Mouse (Mus musculus): ENCODE data around the gene Elavl2. TPM values are rescaled to one million over a fixed set of nuclear protein-coding genes. Genes with fewer than 3 reads are reported as not detected.
A peak's percentile ranks its signal among the peaks of the same experiment; 100 is the strongest.

The Elavl2 gene
- polyA plus RNA-seq, 1 experiment from 2014 or later: 2.5 TPM

GRCm38 (mm10) chr4:91380341-91381117 is 20.1 kb downstream of the Elavl2 start:
- no peak overlapping the region for H3K4me2 ChIP-seq
- no peak overlapping the region for H3K4me3 ChIP-seq (ENCODE audit: low read depth, low read length)
- no peaks in the 10 kb centered on the region for H3K36me3 ChIP-seq (ENCODE audit: control insufficient read depth, insufficient read depth, low read length)
- no peak overlapping the region for H3K9ac ChIP-seq (ENCODE audit: low read depth, low read length)
- no peaks in the 10 kb centered on the region for H3K4me1 ChIP-seq (ENCODE audit: control insufficient read depth, insufficient read depth, low read length)
- H3K27me3 ChIP-seq (ENCODE audit: control insufficient read depth, insufficient read depth, low read length): peaks cover 19% of the 10 kb centered on the region
- 5% methylated on average over 24 of the region's 24 CpGs for WGBS (ENCODE audit: insufficient replicate concordance)
- no peak overlapping the region for H3K27ac ChIP-seq (ENCODE audit: low read depth, low read length)
- ATAC-seq (replicated peaks; ENCODE audit: insufficient number of reproducible peaks, low FRiP score, low TSS enrichment): no peak
- H3K9me3 ChIP-seq (replicated peaks; ENCODE audit: control insufficient read depth, low read length): no peaks in the 10 kb centered on the region

GRCm38 (mm10) chr4:91379559-91379958 is 21.0 kb downstream of the Elavl2 start:
- H3K9ac ChIP-seq (ENCODE audit: low read depth, low read length): no peak overlapping the region
- H3K27ac ChIP-seq (ENCODE audit: low read depth, low read length): no peak overlapping the region
- no peak for ATAC-seq (replicated peaks; ENCODE audit: insufficient number of reproducible peaks, low FRiP score, low TSS enrichment)
- no peaks in the 10 kb centered on the region for H3K9me3 ChIP-seq (replicated peaks; ENCODE audit: control insufficient read depth, low read length)
- H3K27me3 ChIP-seq (ENCODE audit: control insufficient read depth, insufficient read depth, low read length): peaks cover 21% of the 10 kb centered on the region
- 0 out of 2 replicates have a peak overlapping the region, but pooled peaks have one; percentile 8 for H3K4me3 ChIP-seq (ENCODE audit: low read depth, low read length)
- H3K4me2 ChIP-seq: peak overlapping the region; percentile 48
- no peaks in the 10 kb centered on the region for H3K36me3 ChIP-seq (ENCODE audit: control insufficient read depth, insufficient read depth, low read length)
- peaks cover 5% of the 10 kb centered on the region; the same call in 1 of the 2 replicates for H3K4me1 ChIP-seq (ENCODE audit: control insufficient read depth, insufficient read depth, low read length)
- 0% methylated on average over 9 of the region's 9 CpGs for WGBS (ENCODE audit: insufficient replicate concordance)

- Histone ChIP-seq H3K4me2 (peak overlapping the region; percentile 79), H3K27me3 (ENCODE audit: control insufficient read depth, insufficient read depth, low read length) (peaks cover 47% of the 10 kb centered on the region), H3K36me3 (ENCODE audit: control insufficient read depth, insufficient read depth, low read length) (no peaks in the 10 kb centered on the region), H3K9me3 (replicated peaks; ENCODE audit: control insufficient read depth, low read length) (no peaks in the 10 kb centered on the region), H3K4me3 (ENCODE audit: low read depth, low read length) (peak overlapping the region; percentile 43), H3K4me1 (ENCODE audit: control insufficient read depth, insufficient read depth, low read length) (peaks cover 9% of the 10 kb centered on the region; the same call in 1 of the 2 replicates), H3K9ac (ENCODE audit: low read depth, low read length) (no peak overlapping the region), H3K27ac (ENCODE audit: low read depth, low read length) (no peak overlapping the region)
- ATAC-seq (replicated peaks; ENCODE audit: insufficient number of reproducible peaks, low FRiP score, low TSS enrichment): peak; percentile 97
- WGBS (ENCODE audit: insufficient replicate concordance): under 1% methylated on average over 28 of the region's 28 CpGs
Measured at GRCm38 (mm10) chr4:91376317-91376910, 24.2 kb downstream of the Elavl2 start.

GRCm38 (mm10) chr4:91375372-91375687 is 25.3 kb downstream of the Elavl2 start:
- WGBS (ENCODE audit: insufficient replicate concordance): 1% methylated on average over 7 of the region's 7 CpGs
- ATAC-seq (replicated peaks; ENCODE audit: insufficient number of reproducible peaks, low FRiP score, low TSS enrichment): no peak
- Histone ChIP-seq H3K36me3 (ENCODE audit: control insufficient read depth, insufficient read depth, low read length) (no peaks in the 10 kb centered on the region), H3K4me2 (peak overlapping the region; percentile 79), H3K9me3 (replicated peaks; ENCODE audit: control insufficient read depth, low read length) (no peaks in the 10 kb centered on the region), H3K27me3 (ENCODE audit: control insufficient read depth, insufficient read depth, low read length) (peaks cover 49% of the 10 kb centered on the region), H3K27ac (ENCODE audit: low read depth, low read length) (no peak overlapping the region), H3K9ac (ENCODE audit: low read depth, low read length) (no peak overlapping the region), H3K4me1 (ENCODE audit: control insufficient read depth, insufficient read depth, low read length) (peaks cover 9% of the 10 kb centered on the region; the same call in 1 of the 2 replicates), H3K4me3 (ENCODE audit: low read depth, low read length) (peak overlapping the region; percentile 43)

GRCm38 (mm10) chr4:91374571-91375371 is 25.8 kb downstream of the Elavl2 start:
- Histone ChIP-seq H3K36me3 (ENCODE audit: control insufficient read depth, insufficient read depth, low read length) (no peaks in the 10 kb centered on the region), H3K4me1 (ENCODE audit: control insufficient read depth, insufficient read depth, low read length) (peaks cover 9% of the 10 kb centered on the region; the same call in 1 of the 2 replicates), H3K4me2 (peak overlapping the region; percentile 79), H3K4me3 (ENCODE audit: low read depth, low read length) (peak overlapping the region; percentile 43), H3K9ac (ENCODE audit: low read depth, low read length) (no peak overlapping the region), H3K9me3 (replicated peaks; ENCODE audit: control insufficient read depth, low read length) (no peaks in the 10 kb centered on the region), H3K27me3 (ENCODE audit: control insufficient read depth, insufficient read depth, low read length) (peaks cover 49% of the 10 kb centered on the region), H3K27ac (ENCODE audit: low read depth, low read length) (no peak overlapping the region)
- under 1% methylated on average over 46 of the region's 46 CpGs for WGBS (ENCODE audit: insufficient replicate concordance)
- ATAC-seq (replicated peaks; ENCODE audit: insufficient number of reproducible peaks, low FRiP score, low TSS enrichment): no peak

GRCm38 (mm10) chr4:91372844-91373243 is 27.7 kb downstream of the Elavl2 start:
- Histone ChIP-seq H3K4me3 (ENCODE audit: low read depth, low read length) (no peak overlapping the region; the same call in 1 of the 2 replicates), H3K9me3 (replicated peaks; ENCODE audit: control insufficient read depth, low read length) (no peaks in the 10 kb centered on the region), H3K9ac (ENCODE audit: low read depth, low read length) (no peak overlapping the region), H3K4me1 (ENCODE audit: control insufficient read depth, insufficient read depth, low read length) (peaks cover 9% of the 10 kb centered on the region; the same call in 1 of the 2 replicates), H3K36me3 (ENCODE audit: control insufficient read depth, insufficient read depth, low read length) (no peaks in the 10 kb centered on the region), H3K4me2 (no peak overlapping the region; the same call in 1 of the 2 replicates), H3K27me3 (ENCODE audit: control insufficient read depth, insufficient read depth, low read length) (peaks cover 50% of the 10 kb centered on the region), H3K27ac (ENCODE audit: low read depth, low read length) (no peak overlapping the region)
- WGBS (ENCODE audit: insufficient replicate concordance): 7% methylated on average over 13 of the region's 13 CpGs
- no peak for ATAC-seq (replicated peaks; ENCODE audit: insufficient number of reproducible peaks, low FRiP score, low TSS enrichment)

GRCm38 (mm10) chr4:91371819-91372215 is 28.8 kb downstream of the Elavl2 start:
- H3K4me2 ChIP-seq: peak overlapping the region; percentile 99
- peak overlapping the region; percentile 67 for H3K4me3 ChIP-seq (ENCODE audit: low read depth, low read length)
- H3K27ac ChIP-seq (ENCODE audit: low read depth, low read length): no peak overlapping the region
- 2% methylated on average over 26 of the region's 44 CpGs for WGBS (ENCODE audit: insufficient replicate concordance)
- H3K4me1 ChIP-seq (ENCODE audit: control insufficient read depth, insufficient read depth, low read length): peaks cover 9% of the 10 kb centered on the region; the same call in 1 of the 2 replicates
- H3K36me3 ChIP-seq (ENCODE audit: control insufficient read depth, insufficient read depth, low read length): no peaks in the 10 kb centered on the region
- peak; percentile 66 for ATAC-seq (replicated peaks; ENCODE audit: insufficient number of reproducible peaks, low FRiP score, low TSS enrichment)
- H3K9ac ChIP-seq (ENCODE audit: low read depth, low read length): peak overlapping the region; percentile 17; the same call in 1 of the 2 replicates
- no peaks in the 10 kb centered on the region for H3K9me3 ChIP-seq (replicated peaks; ENCODE audit: control insufficient read depth, low read length)
- peaks cover 50% of the 10 kb centered on the region for H3K27me3 ChIP-seq (ENCODE audit: control insufficient read depth, insufficient read depth, low read length)

- peak overlapping the region; percentile 17; the same call in 1 of the 2 replicates for H3K9ac ChIP-seq (ENCODE audit: low read depth, low read length)
- ATAC-seq (replicated peaks; ENCODE audit: insufficient number of reproducible peaks, low FRiP score, low TSS enrichment): peak; percentile 36
Measured at GRCm38 (mm10) chr4:91371131-91371818, 29.3 kb downstream of the Elavl2 start.

More at GRCm38 (mm10) chr4:91371131-91371818, 29.3 kb downstream of the Elavl2 start:
- Histone ChIP-seq H3K27ac (ENCODE audit: low read depth, low read length) (no peak overlapping the region), H3K9me3 (replicated peaks; ENCODE audit: control insufficient read depth, low read length) (no peaks in the 10 kb centered on the region), H3K4me2 (peak overlapping the region; percentile 99), H3K36me3 (ENCODE audit: control insufficient read depth, insufficient read depth, low read length) (no peaks in the 10 kb centered on the region), H3K27me3 (ENCODE audit: control insufficient read depth, insufficient read depth, low read length) (peaks cover 50% of the 10 kb centered on the region), H3K4me3 (ENCODE audit: low read depth, low read length) (peak overlapping the region; percentile 67), H3K4me1 (ENCODE audit: control insufficient read depth, insufficient read depth, low read length) (peaks cover 9% of the 10 kb centered on the region; the same call in 1 of the 2 replicates)
- under 1% methylated on average over 66 of the region's 82 CpGs for WGBS (ENCODE audit: insufficient replicate concordance)

Measured in heart, embryonic 11.5 days (tissue).